Mouse (Mus musculus) G1E (cell line): Measurements from ENCODE around the gene Ptprq.

Experiments
- CTCF ChIP-seq: IDR thresholded peaks from 2 replicates; pipeline ENCODE4 v1.5.1; 2012; ENCODE audit warnings: low read depth, low read length, inconsistent platforms, mixed read lengths
- GATA1 ChIP-seq: IDR thresholded peaks from 2 replicates; pipeline ENCODE4 v1.6.1; 2012; ENCODE audit warnings: borderline replicate concordance, low read length, inconsistent platforms, mixed read lengths
- TAL1 ChIP-seq: conservative IDR thresholded peaks from 2 replicates; pipeline ENCODE4 v1.6.1; 2012; ENCODE audit warnings: low read depth, low read length, inconsistent platforms, mixed read lengths

DNA sequence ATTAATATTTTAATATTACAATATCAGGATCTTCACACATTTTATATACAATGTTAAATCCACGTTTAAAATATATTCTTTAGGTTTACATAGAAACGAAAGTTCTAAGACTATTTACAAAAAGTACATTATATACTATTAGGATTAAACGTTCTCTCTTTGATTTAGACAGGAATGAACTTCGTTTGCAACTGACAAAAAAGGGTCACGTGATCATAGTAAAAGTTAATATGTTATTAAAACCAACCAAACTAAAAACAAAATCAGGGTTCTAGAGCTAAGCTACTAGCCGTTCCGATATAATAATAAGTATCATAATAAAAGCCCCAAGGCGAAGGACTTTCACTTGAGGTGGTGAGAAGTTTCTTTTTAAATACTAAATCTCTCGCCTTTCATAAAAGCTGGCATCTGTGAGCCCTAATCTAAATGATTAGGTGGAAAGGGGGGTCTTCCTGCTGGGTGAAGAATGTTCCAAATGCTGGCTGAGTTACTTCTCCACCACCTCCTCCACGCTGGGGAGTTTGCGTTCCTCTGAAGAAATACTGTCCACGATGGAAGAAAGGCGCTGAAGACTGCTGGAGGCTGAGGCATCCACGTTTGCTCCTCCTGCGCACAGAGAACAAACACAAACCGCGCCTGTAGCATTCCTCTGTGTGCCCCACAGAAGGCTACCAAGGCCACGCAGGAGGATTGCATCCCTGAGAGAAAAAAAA, 226.8 kb downstream of the Ptprq start:
- TF ChIP-seq CTCF (no peak), GATA1 (no peak), TAL1 (no peak)
